Mouse (Mus musculus) monocyte, adult 59 days (primary cell): Measurements from ENCODE around the gene Hspa4l. TPM values are rescaled to one million over a fixed set of nuclear protein-coding genes. Genes with fewer than 3 reads are reported as not detected.

Source experiments
- total RNA-seq, 2 experiments: library from RNA; stranded (reverse); gene quantifications; one replicate each; pipeline ENCODE4 v1.2.4; 2023

Gene Hspa4l
- total RNA-seq = 10 to 100 TPM; 24.0 to 27.6 TPM

GRCm38 (mm10) chr3:40744024-40744835 lies at the start of gene Hspa4l:
TSS of gene Hspa4l (plus strand) at chr3:40744495.

GRCm38 (mm10) chr3:40708655-40709054 lies 35.6 kb upstream of the Hspa4l start, which contains the start of gene Slc25a31:
TSS of gene Slc25a31 (plus strand) at chr3:40708855.

GRCm38 (mm10) chr3:40799530-40800372 lies 55.5 kb downstream of the Hspa4l start, which contains the start of gene Plk4:
TSS of gene Plk4 (plus strand) at chr3:40800019.

Other genes starting within 250 kb of the Hspa4l start
- 1 to 10 TPM; 1.6 to 1.7 TPM for gene Intu, start 213.2 kb upstream of the Hspa4l start, total RNA-seq
- not detected for gene Slc25a31, start 35.6 kb upstream of the Hspa4l start, total RNA-seq
- 10 to 100 TPM in 1 of 2 experiments, 1 to 10 TPM in 1; 8.1 to 10.4 TPM for gene Plk4, start 55.5 kb downstream of the Hspa4l start, total RNA-seq
- gene Mfsd8, start 102.4 kb downstream of the Hspa4l start, total RNA-seq = 10 to 100 TPM in 1 of 2 experiments, 1 to 10 TPM in 1; 8.4 to 10.1 TPM
- 1 to 10 TPM; 6.2 to 6.3 TPM for gene Abhd18, start 102.5 kb downstream of the Hspa4l start, total RNA-seq
- gene 1700034I23Rik, start 158.0 kb downstream of the Hspa4l start, total RNA-seq = not detected
- 10 to 100 TPM; 15.7 to 17.8 TPM for gene Larp1b, start 205.3 kb downstream of the Hspa4l start, total RNA-seq